Mouse (Mus musculus) forebrain, embryonic 12.5 days (tissue): ENCODE results near the gene Ttc9. TPM values are rescaled to one million over a fixed set of nuclear protein-coding genes. Genes with fewer than 3 reads are reported as not detected.
A peak's percentile ranks its signal among the peaks of the same experiment; 100 is the strongest.

Experiments
- ATAC-seq: fragments of 200-750 bp; cut with Nextera tagmentation; 2 replicates; pipeline ENCODE4 v1.8.0; 2017; ENCODE audit warnings: moderate TSS enrichment; ENCODE audit not compliant: low FRiP score
- H3K27ac ChIP-seq: fragments of 300-500 bp; sonication (generic); 2 replicates; pipeline ENCODE4 v1.5.1; 2016; ENCODE audit warnings: mild to moderate bottlenecking
- H3K27me3 ChIP-seq: fragments of 300-500 bp; sonication (generic); 2 replicates; pipeline ENCODE4 v1.6.1; 2016; ENCODE audit warnings: mild to moderate bottlenecking
- H3K36me3 ChIP-seq: fragments of 300-500 bp; sonication (generic); replicated peaks from 2 replicates; pipeline ENCODE4 v1.6.1; 2016; ENCODE audit warnings: mild to moderate bottlenecking
- H3K4me1 ChIP-seq: fragments of 300-500 bp; sonication (generic); 2 replicates; pipeline ENCODE4 v1.6.1; 2016
- H3K4me2 ChIP-seq: fragments of 300-500 bp; sonication (generic); 2 replicates; pipeline ENCODE4 v1.6.1; 2016; ENCODE audit warnings: mild to moderate bottlenecking, moderate library complexity
- H3K4me3 ChIP-seq: fragments of 300-500 bp; sonication (generic); replicated peaks from 2 replicates; pipeline ENCODE4 v1.5.1; 2016; ENCODE audit warnings: mild to moderate bottlenecking
- H3K9ac ChIP-seq: fragments of 300-500 bp; sonication (generic); 2 replicates; pipeline ENCODE4 v1.6.1; 2016; ENCODE audit warnings: mild to moderate bottlenecking
- H3K9me3 ChIP-seq: fragments of 300-500 bp; sonication (generic); 2 replicates; pipeline ENCODE4 v1.6.1; 2016
- WGBS: fragments of 180-500 bp; shearing (Covaris S2); methylation state at CpG from one replicate; pipeline ENCODE4 v1.1.7; 2016; 5-methylcytosine and 5-hydroxymethylcytosine counted together
- polyA plus RNA-seq: library from polyadenylated mRNA; unstranded; fragments of >200 nt; fragmentation: Nextera tagmentation; extraction: Ambion mirVana; gene quantifications from 2 replicates; pipeline ENCODE4 v1.2.1, GENCODE M21; 2016

Gene Ttc9
- polyA plus RNA-seq, 1 experiment from 2014 or later: 5.7 TPM

DNA sequence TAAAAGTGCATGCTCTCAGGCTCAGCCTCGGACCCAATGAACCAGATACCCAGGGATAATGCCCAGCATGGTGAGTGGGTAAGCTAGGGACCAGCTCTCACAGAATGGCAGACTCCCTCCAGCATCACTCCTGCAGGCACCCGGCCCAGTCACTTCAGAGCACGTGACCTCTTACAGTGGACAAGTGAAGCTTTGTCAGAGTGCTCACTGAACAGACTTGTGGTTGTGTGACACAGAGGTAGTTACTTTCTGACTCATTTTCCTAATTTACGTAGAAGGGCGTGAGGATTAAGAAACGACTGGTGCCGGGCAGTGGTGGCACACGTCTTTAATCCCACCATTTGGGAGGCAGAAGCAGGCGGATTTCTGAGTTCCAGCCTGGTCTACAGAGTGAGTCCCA, 37.4 kb downstream of the Ttc9 start:
- H3K4me1 ChIP-seq: no peaks in the 10 kb centered on the region
- no peaks in the 10 kb centered on the region for H3K9me3 ChIP-seq
- ATAC-seq: no peak
- H3K4me3 ChIP-seq: no peak overlapping the region
- H3K27ac ChIP-seq: no peak overlapping the region
- no peak overlapping the region for H3K9ac ChIP-seq
- no peaks in the 10 kb centered on the region for H3K27me3 ChIP-seq
- peaks cover 8% of the 10 kb centered on the region; the same call in 1 of the 2 replicates for H3K36me3 ChIP-seq
- 89% methylated on average over 9 of the region's 9 CpGs for WGBS
- H3K4me2 ChIP-seq: no peak overlapping the region

DNA sequence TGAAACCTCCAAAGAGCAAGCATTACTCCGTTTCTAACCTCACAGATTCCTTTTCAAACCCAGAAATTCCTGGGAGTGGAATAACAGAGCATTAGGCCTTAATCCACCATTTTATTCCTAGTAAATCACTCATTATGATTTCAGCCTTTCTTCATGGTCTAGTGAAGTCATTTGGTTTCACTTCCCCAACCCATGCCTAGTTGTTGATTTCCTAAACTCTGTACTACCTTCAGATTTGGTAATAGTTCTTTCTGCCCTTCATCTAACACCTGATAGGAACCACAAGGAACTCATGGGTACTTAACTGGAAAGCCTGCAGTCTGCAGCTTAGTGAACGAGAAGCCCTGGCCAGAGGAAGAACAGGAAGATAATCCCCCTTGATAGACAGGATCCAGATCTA, 44.5 kb downstream of the Ttc9 start:
- no peaks in the 10 kb centered on the region for H3K36me3 ChIP-seq
- H3K9ac ChIP-seq: no peak overlapping the region
- H3K9me3 ChIP-seq: no peaks in the 10 kb centered on the region
- WGBS: 11% methylated on average over 2 of the region's 2 CpGs
- H3K4me1 ChIP-seq: peaks cover 6% of the 10 kb centered on the region; the same call in 1 of the 2 replicates
- H3K4me2 ChIP-seq: no peak overlapping the region
- no peak overlapping the region for H3K4me3 ChIP-seq
- no peak for ATAC-seq
- H3K27ac ChIP-seq: no peak overlapping the region
- 0 out of 2 replicates have a peak, but pooled peaks cover 4% of the 10 kb centered on the region for H3K27me3 ChIP-seq

DNA sequence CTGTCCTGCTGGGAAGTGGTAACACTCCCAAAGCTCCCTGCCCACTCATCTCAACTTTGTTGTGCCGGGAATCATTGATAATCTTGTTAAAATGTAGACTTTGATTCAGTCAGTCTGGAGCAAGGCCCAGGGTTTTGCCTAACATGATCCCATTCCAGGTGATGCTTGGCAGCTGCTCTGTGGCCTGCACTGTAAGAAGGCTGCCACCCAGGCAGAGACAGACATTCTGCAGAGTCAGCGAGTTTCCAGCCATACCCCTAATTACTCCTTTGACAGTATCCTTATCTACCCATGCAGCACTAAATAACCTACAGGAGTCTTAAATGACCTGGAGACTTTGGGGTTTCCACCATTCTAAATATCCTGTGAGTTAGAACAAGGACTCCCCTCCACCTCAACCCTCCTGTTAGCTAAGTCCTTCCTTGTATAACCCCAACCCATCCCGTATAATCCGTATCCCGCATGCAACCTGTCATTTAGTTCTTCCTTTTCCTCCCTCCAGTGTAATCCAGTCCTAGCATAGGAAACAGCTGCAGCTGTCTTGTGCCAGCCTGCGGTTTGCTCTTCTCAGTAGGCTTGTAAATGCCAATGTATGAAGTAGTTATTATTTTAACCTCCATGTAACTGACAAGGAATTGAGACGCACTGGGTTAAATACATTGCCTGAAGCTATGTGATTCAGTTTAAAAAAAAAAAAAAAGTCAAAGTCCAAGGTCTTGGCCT, 48.9 kb downstream of the Ttc9 start:
- no peaks in the 10 kb centered on the region for H3K9me3 ChIP-seq
- no peak overlapping the region for H3K9ac ChIP-seq
- H3K4me3 ChIP-seq: no peak overlapping the region
- no peak overlapping the region for H3K27ac ChIP-seq
- H3K36me3 ChIP-seq: no peaks in the 10 kb centered on the region
- H3K4me2 ChIP-seq: no peak overlapping the region
- ATAC-seq: no peak
- H3K27me3 ChIP-seq: 0 out of 2 replicates have a peak, but pooled peaks cover 11% of the 10 kb centered on the region
- H3K4me1 ChIP-seq: peaks cover 6% of the 10 kb centered on the region; the same call in 1 of the 2 replicates
- 76% methylated on average over 7 of the region's 7 CpGs for WGBS

DNA sequence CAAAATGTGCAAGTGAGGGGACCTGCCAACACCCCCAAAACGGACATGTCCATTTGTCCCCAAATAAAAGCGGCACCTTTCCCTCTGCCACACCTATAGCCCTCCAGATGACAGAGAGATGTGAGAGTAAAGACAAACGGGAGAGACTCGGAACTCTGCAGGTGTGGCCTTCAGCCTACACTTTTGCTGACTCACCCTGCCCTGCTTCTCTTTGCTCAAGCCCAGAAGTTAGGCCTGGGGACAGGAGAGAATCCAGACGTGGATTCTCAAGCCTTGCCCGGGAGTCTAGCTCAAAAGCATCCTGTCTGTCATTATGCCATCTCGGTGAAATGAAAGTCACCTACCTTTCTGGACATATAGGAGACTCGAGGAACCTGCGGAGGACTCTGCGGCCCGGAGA, 52.3 kb downstream of the Ttc9 start:
- H3K4me3 ChIP-seq: no peak overlapping the region
- no peak overlapping the region for H3K4me2 ChIP-seq
- H3K4me1 ChIP-seq: peaks cover 25% of the 10 kb centered on the region
- no peaks in the 10 kb centered on the region for H3K36me3 ChIP-seq
- H3K27ac ChIP-seq: no peak overlapping the region
- no peak overlapping the region for H3K9ac ChIP-seq
- no peak for ATAC-seq
- H3K9me3 ChIP-seq: no peaks in the 10 kb centered on the region
- WGBS: 76% methylated on average over 11 of the region's 11 CpGs
- H3K27me3 ChIP-seq: peaks cover 15% of the 10 kb centered on the region; the same call in 1 of the 2 replicates

- Histone ChIP-seq H3K4me3 (no peak overlapping the region), H3K27me3 (peaks cover 13% of the 10 kb centered on the region; the same call in 1 of the 2 replicates), H3K27ac (no peak overlapping the region), H3K9me3 (no peaks in the 10 kb centered on the region), H3K9ac (no peak overlapping the region), H3K4me1 (peaks cover 25% of the 10 kb centered on the region), H3K36me3 (no peaks in the 10 kb centered on the region), H3K4me2 (no peak overlapping the region)
- WGBS: 74% methylated on average over 6 of the region's 6 CpGs
- ATAC-seq: no peak
These were observed 53.0 kb downstream of the Ttc9 start for GRCm38 (mm10) chr12:81684096-81684495.

DNA sequence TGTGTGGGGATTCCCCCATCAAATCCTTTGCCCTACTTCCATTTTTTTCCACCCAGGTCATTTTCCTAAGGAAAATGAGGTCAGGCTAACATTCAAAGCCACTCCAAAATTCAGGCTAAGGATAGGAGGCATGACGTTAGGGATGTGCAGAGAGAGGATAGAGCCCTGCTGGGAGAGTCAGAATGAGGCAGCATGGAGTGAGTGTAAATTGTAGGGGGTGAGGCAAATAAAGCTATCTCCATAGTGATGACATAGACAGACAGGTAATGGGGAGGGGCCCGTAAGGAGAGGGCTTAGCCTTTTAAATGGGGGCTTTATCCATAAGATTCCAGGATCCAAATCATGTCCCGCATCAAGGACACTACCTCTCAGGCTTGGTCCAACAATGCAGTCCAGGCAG, 54.9 kb downstream of the Ttc9 start:
- no peak overlapping the region for H3K9ac ChIP-seq
- H3K27ac ChIP-seq: peak overlapping the region; percentile 50; the same call in 1 of the 2 replicates
- H3K4me3 ChIP-seq: no peak overlapping the region
- WGBS: 18% methylated on average over 3 of the region's 3 CpGs
- no peaks in the 10 kb centered on the region for H3K36me3 ChIP-seq
- peaks cover 13% of the 10 kb centered on the region; the same call in 1 of the 2 replicates for H3K27me3 ChIP-seq
- H3K9me3 ChIP-seq: no peaks in the 10 kb centered on the region
- ATAC-seq: no peak; the same call in 1 of the 2 replicates
- H3K4me1 ChIP-seq: peaks cover 29% of the 10 kb centered on the region
- peak overlapping the region; percentile 32 for H3K4me2 ChIP-seq

- ATAC-seq: peak; percentile 89
- Histone ChIP-seq H3K36me3 (no peaks in the 10 kb centered on the region), H3K4me1 (peaks cover 29% of the 10 kb centered on the region), H3K9ac (no peak overlapping the region), H3K27me3 (peaks cover 13% of the 10 kb centered on the region; the same call in 1 of the 2 replicates), H3K9me3 (no peaks in the 10 kb centered on the region), H3K4me3 (no peak overlapping the region), H3K4me2 (peak overlapping the region; percentile 32), H3K27ac (peak overlapping the region; percentile 50; the same call in 1 of the 2 replicates)
- WGBS: 7% methylated on average over 12 of the region's 12 CpGs
These were observed 55.5 kb downstream of the Ttc9 start for GRCm38 (mm10) chr12:81686406-81687117.

DNA sequence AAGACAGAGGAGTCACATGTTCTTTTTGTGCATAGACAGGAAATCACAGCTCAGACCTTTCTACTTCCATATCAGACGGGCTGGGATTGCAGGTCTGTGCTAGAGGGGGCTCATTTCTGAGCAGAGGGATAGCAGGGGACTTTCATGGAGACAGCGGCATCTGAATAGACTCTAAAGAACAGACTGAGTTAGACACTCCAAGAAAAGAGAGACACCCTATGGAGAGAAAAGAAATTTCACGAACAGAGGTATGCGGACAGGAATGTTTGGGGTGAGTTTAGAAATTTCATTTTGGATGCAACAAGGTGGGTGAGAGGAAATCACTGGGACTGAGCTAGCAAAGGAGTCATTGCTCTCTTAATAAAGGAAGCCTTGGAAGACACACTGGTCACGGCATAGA, 56.8 kb downstream of the Ttc9 start:
- Histone ChIP-seq H3K27me3 (peaks cover 11% of the 10 kb centered on the region; the same call in 1 of the 2 replicates), H3K9me3 (no peaks in the 10 kb centered on the region), H3K9ac (no peak overlapping the region), H3K27ac (no peak overlapping the region), H3K4me1 (peaks cover 29% of the 10 kb centered on the region), H3K4me3 (no peak overlapping the region), H3K36me3 (no peaks in the 10 kb centered on the region), H3K4me2 (no peak overlapping the region)
- no peak for ATAC-seq
- WGBS: 80% methylated on average over 5 of the region's 5 CpGs

- Histone ChIP-seq H3K27ac (no peak overlapping the region), H3K4me2 (no peak overlapping the region), H3K9me3 (no peaks in the 10 kb centered on the region), H3K27me3 (peaks cover 6% of the 10 kb centered on the region; the same call in 1 of the 2 replicates), H3K36me3 (no peaks in the 10 kb centered on the region), H3K4me1 (peaks cover 29% of the 10 kb centered on the region), H3K4me3 (no peak overlapping the region), H3K9ac (no peak overlapping the region)
- WGBS: 95% methylated on average over 4 of the region's 4 CpGs
- ATAC-seq: no peak
These were observed 57.5 kb downstream of the Ttc9 start for GRCm38 (mm10) chr12:81688537-81688936.

GRCm38 (mm10) chr12:81689505-81690056, 58.5 kb downstream of the Ttc9 start:
- no peak overlapping the region for H3K4me3 ChIP-seq
- 15% methylated on average over 4 of the region's 4 CpGs for WGBS
- peaks cover 29% of the 10 kb centered on the region for H3K4me1 ChIP-seq
- no peak overlapping the region for H3K4me2 ChIP-seq
- H3K27ac ChIP-seq: no peak overlapping the region
- H3K9ac ChIP-seq: no peak overlapping the region
- peaks cover 6% of the 10 kb centered on the region; the same call in 1 of the 2 replicates for H3K27me3 ChIP-seq
- H3K9me3 ChIP-seq: no peaks in the 10 kb centered on the region
- no peak for ATAC-seq
- no peaks in the 10 kb centered on the region for H3K36me3 ChIP-seq

DNA sequence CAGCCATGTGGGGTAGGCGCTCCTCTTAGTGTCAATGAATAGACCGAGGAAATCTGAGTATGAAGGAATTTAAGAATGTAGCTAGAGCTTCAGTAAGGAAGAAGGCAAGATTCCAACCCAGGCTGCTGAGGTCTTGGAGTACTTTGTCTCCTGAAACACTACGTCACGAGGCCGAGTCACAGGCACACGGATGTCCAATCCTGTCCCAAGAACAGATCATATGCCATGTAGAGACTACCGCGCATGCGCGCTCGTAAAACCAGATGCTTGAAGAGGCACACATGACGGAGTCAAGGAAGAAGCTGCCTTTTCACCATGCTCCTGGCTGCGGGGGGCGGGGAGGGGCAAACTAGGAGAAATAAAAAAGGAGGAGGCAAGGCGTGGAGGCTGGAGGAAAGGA, 59.1 kb downstream of the Ttc9 start:
- Histone ChIP-seq H3K4me3 (no peak overlapping the region), H3K9ac (no peak overlapping the region), H3K36me3 (no peaks in the 10 kb centered on the region), H3K4me2 (no peak overlapping the region), H3K27me3 (peaks cover 6% of the 10 kb centered on the region; the same call in 1 of the 2 replicates), H3K9me3 (no peaks in the 10 kb centered on the region), H3K27ac (no peak overlapping the region), H3K4me1 (peaks cover 27% of the 10 kb centered on the region)
- 88% methylated on average over 15 of the region's 15 CpGs for WGBS
- no peak for ATAC-seq

GRCm38 (mm10) chr12:81690751-81691150, 59.7 kb downstream of the Ttc9 start:
- WGBS: 95% methylated on average over 7 of the region's 7 CpGs
- H3K36me3 ChIP-seq: no peaks in the 10 kb centered on the region
- ATAC-seq: no peak
- no peaks in the 10 kb centered on the region for H3K27me3 ChIP-seq
- H3K9ac ChIP-seq: no peak overlapping the region
- H3K4me1 ChIP-seq: peaks cover 21% of the 10 kb centered on the region
- H3K4me3 ChIP-seq: no peak overlapping the region
- no peak overlapping the region for H3K27ac ChIP-seq
- no peak overlapping the region for H3K4me2 ChIP-seq
- H3K9me3 ChIP-seq: no peaks in the 10 kb centered on the region
